Mouse (Mus musculus): ENCODE data around the gene Sept5.

- TF ChIP-seq CTCF (IDR thresholded peaks at IDR 0.05; ENCODE audit: low read depth): no peak
- no peak for TF ChIP-seq EP300 (IDR thresholded peaks at IDR 0.05; ENCODE audit: low read depth)
These were observed 14.7 kb upstream of the Sept5 start for GRCm38 (mm10) chr16:18644485-18644884.
